Mouse (Mus musculus) cerebellum, adult 2 months (tissue): Measurements from ENCODE around the gene Rhoh.

Experiments used
- CTCF ChIP-seq: fragments of 200-500 bp; IDR thresholded peaks from 2 replicates; pipeline ENCODE4 v1.5.1; 2011; ENCODE audit warnings: low read depth, mild to moderate bottlenecking, control low read depth, low read length, moderate library complexity, borderline replicate concordance; ENCODE audit not compliant: insufficient read depth
- POLR2A ChIP-seq: fragments of 200-500 bp; IDR thresholded peaks from 2 replicates; pipeline ENCODE4 v1.6.1; 2011; ENCODE audit warnings: low read length, control low read depth, borderline replicate concordance; ENCODE audit not compliant: insufficient read depth

DNA sequence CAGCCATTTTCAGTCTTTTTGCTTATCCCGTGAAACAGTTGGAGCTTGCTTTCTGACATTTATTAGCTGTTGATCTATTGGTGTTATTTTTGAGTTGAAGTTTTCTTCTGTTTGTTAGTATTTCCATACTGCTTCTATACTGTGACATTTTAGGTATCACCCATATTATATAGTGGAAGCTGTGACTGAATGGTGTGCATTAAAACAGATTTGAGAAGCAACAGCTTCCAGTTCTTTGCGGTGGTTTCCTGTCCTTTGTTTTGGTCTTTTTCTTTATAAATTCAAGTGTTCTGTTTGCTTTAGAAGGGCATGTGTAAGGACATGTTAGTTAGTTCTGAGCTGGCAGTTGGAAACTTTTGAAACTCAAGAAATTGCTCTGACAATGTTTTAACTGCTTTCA, 32.0 kb upstream of the Rhoh start:
- no peak for TF ChIP-seq POLR2A
- no peak for TF ChIP-seq CTCF
